Mouse (Mus musculus): Measurements from ENCODE around the gene Ccdc43.
A peak's percentile ranks its signal among the peaks of the same experiment; 100 is the strongest.

The Ccdc43 gene

DNA sequence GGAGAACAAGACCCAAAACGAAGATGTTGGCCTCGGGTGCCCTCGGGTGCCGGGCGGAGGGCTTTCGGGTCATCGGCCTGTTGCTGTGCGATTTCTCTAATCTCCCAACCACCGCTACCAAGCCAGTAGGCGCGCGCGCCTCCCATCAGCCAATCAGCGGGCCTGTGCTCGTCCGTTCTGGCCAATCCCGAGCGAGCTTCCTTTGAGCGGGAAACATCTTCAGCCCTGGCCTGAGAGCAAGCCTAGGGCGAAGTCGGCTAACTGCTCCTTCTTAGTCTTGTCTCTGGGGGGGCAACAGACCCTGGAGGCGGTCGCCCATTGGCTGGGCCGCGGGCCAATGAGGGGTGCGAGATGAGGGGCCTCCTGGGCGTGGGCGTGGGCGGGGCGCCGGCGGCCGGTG is 32.4 kb downstream of the Ccdc43 start:
- no peak for DNase-seq (ENCODE audit: low spot score in 2 of 2)

DNA sequence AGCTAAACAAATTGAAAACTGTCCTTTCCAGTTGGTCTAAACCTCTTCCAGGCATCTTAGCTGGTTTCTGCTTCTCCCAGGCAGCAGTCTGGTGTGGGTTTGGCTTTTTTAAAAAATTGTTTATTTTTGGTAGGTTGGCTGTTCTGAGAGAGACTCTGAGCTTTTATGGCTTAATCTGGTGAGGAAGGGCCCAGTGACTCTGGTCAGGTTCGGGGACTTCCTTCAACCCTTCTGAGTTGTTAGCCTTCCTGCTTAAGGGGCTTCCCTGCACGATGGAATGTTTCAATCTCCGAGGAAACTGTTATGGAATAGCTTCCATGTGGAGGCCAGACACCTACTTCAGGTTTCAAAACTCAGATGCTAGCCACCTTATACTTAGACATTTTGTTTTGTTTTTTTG is 34.2 kb downstream of the Ccdc43 start, which contains the start of gene Meioc:
TSS of gene Meioc (plus strand) at position 301 of the 400 bp plus-strand sequence.
- DNase-seq (ENCODE audit: low spot score in 2 of 2) = no peak

DNA sequence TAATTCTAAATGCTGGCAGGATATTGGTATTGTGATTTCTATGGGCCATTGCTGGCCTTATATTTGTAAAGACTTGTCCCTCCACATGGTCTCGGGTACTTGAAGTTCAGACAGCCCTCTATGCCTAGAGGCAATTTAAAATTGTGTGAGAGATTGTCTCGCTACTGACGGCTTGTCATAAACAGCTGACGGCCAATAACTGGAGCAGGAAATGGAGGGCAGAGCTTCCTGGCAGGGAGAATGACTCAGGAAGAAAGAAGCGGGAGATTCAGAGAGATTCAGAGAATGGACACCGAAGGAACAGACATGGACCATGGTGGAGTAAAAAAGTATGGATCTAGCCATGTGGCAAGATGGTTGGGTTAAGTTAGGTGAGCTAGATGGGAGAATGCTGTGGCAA is 40.7 kb downstream of the Ccdc43 start:
- no peak for DNase-seq (ENCODE audit: low spot score in 2 of 2)

DNA sequence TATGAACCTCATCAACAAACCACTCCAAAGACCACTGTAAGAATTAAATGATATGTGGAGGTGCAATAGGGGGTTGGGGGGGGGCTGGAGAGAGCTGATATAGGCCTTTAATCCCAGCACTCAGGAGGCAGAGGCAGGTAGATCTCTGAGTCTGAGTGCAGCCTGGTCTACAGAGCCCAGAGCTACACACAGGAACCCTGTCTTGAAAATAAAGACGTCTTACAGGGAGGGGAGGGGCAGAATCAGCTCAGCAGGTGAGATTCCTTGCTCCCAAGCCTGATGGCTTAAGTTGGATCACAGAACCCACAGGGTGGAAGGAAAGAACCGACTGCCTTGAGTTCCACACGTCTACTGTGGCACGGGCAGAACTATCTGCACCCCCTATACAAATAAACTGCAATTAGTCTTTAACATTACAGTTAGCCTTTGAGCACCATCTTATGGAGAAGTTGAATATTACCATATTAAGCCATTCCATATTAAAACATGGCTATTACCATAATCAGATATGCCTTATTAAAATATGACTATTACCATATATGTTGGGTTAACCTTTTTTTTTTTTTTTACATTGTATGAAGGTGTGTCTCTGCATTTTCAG is 41.2 kb downstream of the Ccdc43 start:
- no peak for DNase-seq (ENCODE audit: low spot score in 2 of 2)

GRCm38 (mm10) chr11:102655888-102656287 is 41.7 kb downstream of the Ccdc43 start:
- DNase-seq (ENCODE audit: low spot score in 2 of 2) = peak; percentile 25 to 41

DNA sequence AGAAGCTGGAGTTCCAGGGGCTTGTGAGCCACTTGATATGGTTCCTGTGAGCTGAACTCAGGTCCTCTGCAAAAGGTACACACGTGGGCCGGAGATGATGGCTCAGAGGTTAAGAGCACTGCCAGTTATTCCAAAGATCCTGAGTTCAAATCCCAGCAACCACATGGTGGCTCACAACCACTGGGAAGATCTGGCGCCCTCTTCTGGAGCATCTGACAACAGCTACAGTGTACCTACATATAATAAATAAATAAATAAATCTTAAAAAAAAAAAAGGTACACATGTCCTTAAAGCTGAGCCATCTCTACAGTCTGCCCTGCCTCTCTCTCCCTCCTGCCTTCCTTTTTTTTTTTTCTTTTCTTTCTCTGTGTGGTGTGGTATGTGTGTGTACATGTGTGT is 44.7 kb downstream of the Ccdc43 start:
- DNase-seq (ENCODE audit: low spot score in 2 of 2) = no peak

- peak; percentile 66 to 84 for DNase-seq (ENCODE audit: low spot score in 2 of 2)
Observed at GRCm38 (mm10) chr11:102651381-102651780, 46.2 kb downstream of the Ccdc43 start.

DNA sequence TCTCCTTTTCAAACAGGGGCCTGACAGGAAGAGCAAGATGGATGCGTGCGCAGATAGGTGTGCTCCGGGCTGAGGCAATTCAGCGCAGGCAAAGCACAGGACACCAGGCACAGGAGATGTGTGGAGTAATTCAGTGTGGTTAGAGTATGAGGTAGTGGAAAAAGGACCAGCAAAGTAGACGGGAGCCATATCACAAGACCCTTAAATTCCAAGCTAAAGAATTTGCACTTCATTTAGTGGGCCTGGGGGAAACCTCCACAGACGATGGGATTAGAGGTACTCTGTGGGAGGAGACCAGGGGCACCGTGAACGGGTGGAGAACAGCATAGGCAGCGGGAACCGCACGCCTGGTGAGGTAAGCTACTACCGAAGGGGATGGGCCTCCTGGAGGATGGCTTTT is 49.7 kb downstream of the Ccdc43 start:
- no peak for DNase-seq (ENCODE audit: low spot score in 2 of 2)

- DNase-seq (ENCODE audit: low spot score in 2 of 2) = no peak
Observed at GRCm38 (mm10) chr11:102646226-102646625, 51.4 kb downstream of the Ccdc43 start.

DNA sequence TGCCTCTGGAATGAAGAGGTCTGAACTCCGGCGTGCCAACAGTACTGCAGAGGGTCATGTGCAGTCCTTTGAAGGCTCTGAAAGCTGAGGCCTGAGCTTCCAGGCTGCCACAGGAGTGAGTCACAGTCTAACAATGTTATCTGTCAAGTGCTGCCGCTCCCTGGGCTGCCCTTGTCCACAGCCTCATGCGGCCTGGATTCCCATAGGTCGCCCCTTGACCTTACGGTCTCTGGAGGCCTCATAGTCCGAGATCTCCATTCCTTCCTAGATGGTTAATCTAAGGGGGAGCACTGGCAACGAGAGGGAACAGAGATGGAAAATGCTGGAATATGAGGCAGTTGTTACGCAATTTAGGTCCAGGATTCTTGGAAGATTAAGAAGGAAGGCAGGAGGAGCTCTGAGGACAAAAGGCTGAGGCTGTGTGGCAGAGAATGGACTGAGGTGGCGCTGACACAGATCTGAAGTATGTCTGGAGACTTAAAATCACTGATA is 53.6 kb downstream of the Ccdc43 start:
- DNase-seq (ENCODE audit: low spot score in 2 of 2) = no peak

GRCm38 (mm10) chr11:102636887-102637286 is 60.7 kb downstream of the Ccdc43 start:
- DNase-seq (ENCODE audit: low spot score in 2 of 2) = no peak

All from right cerebral cortex, adult 2 months (tissue).